Mouse (Mus musculus): ENCODE measurements at regions not wholly inside any gene's neighbourhood (a gene's known extent, or its start where the extent isn't known, plus 50 kb on each side); places are given as distances from the start of the nearest gene placed in this dataset.
A peak's percentile ranks its signal among the peaks of the same experiment; 100 is the strongest.
"Not testable (repeated sequence)": the region's sequence is repeated elsewhere in the genome, so short reads cannot be mapped to it uniquely, and the experiment has no call there.

DNA sequence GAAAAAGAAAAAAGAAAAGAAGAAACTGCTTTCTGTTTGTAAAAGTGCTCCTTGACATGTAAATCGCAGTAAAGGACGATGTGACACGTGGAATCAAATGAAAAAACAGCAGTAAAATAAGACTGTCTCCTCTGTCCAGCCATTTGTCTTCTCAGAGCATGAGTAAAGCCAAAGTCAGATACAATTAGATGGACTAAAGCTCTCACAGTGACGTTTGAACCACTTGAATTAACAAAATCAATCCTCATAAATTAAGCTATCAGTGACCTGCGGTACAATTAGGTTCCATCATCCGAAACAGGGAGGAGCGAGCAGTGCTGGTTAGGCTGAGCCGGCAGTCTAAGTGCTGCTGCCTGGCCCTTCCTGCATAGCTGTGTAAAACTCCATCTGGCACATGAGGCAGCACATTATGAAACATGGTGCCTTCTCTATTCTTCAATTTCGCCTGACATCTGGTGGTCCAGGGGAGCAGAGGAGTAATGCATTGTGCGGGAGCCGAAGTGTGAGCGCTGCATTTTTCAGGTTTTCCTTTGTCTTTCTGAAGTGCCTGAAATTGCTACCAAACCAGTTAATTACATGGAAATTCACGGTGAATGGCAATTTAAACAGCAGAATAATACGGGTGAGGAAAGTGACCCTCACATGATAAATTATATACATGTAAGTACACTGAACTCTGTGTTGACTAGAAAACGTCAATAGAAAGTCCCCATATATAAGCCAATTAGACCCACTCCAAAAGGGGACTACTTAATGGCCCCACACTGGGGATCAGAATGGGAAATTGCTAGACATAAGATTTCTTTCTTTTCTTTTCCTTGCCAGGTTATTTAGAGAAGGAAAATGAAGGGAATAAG lies 118.1 kb downstream of the Mmrn1 start:
- no peak for DNase-seq (ENCODE audit: extremely low read depth, low read depth, low spot score)

DNA sequence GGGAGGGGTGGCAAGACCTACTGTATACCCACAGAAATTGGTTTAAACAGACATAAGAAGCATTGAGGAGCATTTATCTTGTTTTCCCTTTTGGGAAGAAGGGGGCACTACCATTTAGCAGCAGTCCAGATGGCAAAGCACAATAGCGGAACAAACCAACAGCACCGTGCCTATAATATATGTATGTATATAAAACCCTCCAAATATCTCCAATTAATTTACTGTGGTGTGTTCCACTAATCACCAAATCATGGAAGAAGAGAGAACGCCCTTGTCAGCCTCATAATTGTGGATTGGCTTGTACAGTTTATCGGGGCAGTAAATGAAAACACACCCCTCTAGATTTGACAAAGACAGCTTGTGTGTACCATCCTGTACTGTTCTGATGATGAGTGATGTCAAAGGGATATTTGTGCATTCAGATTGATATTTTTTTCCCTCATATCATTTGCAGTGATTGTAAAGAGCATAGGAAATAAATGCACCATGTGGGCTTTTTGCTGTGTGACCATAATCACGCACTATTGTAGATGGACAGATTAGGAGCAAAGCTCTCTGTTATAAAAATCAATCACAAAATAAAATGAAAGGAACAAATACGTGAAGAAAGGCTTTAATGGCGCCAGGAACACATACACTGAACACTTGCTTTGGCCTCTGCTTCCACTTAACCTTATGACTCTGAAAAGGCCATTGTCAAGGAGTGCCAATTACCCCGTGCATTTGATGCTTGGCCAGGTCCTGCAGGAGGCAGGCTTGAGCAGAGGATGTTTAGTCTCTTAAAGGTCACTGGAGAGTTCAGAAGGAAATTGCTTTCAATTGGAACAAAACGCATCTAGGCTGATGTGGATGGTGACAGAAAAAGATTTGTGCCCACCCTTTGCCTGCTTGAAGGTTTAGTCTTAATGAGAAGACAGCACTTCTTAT lies 119.0 kb downstream of the Mmrn1 start:
- DNase-seq (ENCODE audit: extremely low read depth, low read depth, low spot score) = no peak

DNA sequence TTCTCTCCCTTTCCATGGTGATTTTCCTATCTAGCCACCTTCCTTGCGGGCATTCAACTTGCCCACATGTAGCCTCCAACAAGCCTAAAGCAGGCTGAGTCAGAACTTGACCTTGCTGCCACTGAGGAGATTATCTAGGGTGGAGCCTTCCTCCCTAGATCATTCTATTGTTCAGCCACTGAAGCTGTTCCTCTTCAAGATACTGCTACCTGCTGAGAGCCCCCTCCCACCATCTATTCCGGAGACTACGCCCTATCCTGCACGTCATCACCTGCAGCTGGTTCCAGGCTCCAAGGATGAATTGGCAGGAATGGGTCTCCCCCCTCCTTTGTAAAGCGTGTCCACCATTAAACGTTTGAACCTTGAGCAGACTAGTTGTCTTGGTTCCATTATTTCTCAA lies 122.9 kb downstream of the Mmrn1 start:
- DNase-seq (ENCODE audit: extremely low read depth, low read depth, low spot score) = not testable (repeated sequence)

DNA sequence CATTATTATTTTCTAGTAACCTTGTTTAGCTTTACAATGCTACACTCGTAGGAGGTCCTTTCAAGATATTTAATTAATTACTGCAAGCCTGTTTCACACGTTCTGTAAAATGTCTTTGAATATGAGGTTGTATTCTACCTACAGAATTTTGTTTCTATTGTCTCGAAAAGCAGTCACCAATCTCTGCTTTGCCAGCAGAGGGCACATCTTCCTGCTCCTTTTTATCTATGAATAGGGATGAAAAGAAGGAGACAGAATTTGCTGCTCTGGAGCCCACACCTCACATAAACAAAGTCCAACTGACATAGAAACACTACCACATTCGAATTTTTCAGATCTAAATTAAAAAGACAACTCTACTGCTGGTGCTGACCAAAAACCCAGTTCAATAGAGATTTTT lies 117.0 kb upstream of the Ccser1 start:
- DNase-seq (ENCODE audit: extremely low read depth, low read depth, low spot score) = no peak

DNA sequence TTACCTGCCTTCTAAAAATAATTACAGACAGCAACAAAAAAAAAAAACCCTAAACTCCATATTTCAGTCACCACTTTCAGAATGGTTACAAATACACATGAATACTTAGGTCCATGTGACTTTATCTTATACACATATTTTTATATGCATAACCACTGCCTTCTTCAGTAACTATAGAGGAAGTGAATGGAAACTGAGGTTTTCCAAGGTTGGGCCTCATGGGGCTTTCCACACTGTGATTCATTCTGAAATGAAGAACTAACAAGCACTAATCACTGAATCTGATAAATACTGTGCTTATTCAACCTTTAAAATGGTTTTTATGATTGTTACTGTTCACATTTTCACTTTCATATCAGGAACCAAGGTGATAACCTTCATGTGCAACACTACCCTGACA lies 114.4 kb upstream of the Ccser1 start:
- DNase-seq (ENCODE audit: extremely low read depth, low read depth, low spot score) = no peak

DNA sequence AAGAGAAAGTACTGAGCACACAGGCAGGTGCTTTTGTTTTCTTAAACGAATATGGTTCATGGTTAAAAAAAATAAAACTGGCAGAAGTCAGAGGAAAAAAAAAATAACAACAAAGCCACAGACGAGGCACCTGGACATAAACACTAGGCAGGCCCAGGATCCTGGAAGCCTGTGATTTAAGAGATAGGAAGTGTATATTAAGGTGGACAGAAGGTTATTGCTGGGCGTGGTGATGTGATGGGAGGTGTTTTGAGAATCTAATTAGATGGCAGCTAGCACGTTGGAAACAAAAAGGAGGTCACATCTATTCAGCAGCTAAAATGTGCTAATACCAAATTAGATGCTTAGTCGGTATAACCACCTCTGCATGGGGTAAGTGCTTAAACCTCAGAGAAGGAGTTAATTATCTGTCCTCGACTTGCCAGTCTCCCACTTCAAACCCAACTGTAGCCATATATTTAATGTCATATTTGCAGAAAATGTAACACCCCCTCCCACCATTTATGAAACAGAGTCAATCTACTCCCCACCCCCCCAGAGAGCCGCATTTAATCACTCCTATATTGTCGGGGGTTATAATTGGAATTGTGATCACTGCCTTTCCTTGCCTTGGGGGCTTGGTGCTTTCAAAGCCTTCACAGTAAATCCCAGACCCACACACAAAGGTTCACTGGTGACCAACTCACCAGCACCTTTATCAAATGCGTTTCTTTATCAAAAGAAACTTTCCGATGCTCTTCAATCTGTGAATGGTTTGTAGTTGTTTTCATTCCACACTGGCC lies 113.4 kb upstream of the Ccser1 start:
- DNase-seq (ENCODE audit: extremely low read depth, low read depth, low spot score) = no peak

DNA sequence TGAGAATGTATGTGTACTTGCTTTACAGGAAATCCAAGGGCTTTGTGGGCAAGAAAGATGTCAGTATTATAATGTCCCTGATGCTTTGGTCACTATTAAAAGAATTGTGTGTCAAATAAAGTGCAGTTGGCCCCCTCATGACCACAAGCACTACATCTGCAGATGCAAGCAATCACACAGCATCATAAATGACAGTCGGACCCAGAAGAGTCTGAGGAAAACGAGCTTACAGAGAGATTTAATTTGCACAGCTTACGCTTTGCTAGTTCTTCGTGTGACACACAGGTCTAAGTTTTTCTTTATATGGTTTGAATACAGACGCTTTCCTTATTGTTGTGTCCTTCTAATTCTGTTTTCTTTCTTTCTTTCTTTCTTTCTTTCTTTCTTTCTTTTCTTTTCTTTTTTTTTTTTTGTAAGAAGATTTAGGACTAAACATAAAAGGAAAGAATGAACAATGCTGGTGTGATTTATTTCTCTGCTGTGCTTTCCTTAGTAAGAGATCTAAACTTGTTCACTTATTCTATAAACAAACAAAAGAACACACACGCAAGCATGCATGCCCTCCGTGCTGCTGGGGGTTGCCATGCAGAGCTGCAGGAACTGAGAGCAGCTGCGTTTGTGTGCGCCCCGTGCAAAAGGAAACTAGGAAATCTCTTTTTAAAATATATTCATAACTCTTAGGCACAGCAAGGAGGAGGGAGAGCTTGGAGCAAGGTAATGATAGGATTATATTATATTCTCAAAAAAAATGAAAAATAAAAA lies 112.6 kb upstream of the Ccser1 start:
- DNase-seq (ENCODE audit: extremely low read depth, low read depth, low spot score) = no peak

DNA sequence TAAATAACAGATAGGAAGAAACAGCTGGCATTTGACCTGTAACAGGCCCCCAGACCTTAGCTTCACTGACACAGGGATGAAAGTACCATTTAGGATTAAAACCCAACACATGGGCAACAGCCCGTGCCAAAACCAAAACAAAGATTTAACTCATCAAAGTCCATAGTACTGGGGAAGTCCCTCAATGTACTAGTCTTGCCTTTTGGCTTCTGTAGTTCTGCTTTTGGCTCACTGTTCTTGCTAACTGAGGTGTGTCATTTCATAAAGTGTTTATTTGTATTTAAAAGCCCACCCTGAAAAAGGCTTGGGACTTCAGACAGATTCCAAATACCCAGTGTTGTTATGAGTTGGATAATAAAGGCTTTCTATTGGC lies 112.0 kb upstream of the Ccser1 start:
- DNase-seq (ENCODE audit: extremely low read depth, low read depth, low spot score) = no peak

DNA sequence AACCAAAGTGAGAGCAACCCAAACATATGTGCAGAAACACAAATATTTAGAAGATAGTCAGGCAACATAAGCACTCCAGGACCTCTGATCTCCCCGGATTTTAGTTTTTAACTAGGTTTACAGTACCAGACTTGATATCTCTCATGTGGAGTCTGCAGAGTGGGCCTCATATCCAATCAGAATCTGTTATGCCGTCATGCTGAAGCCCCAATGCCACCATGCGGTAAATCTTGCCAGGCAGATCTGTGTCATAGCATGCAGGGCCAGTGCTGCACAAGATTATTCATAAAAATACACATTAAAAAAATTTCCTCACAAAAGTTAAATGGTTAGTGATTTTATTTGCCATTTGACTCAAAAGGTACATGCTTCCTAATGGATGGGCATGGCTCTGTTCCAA lies 106.9 kb upstream of the Ccser1 start:
- no peak for DNase-seq (ENCODE audit: extremely low read depth, low read depth, low spot score)

DNA sequence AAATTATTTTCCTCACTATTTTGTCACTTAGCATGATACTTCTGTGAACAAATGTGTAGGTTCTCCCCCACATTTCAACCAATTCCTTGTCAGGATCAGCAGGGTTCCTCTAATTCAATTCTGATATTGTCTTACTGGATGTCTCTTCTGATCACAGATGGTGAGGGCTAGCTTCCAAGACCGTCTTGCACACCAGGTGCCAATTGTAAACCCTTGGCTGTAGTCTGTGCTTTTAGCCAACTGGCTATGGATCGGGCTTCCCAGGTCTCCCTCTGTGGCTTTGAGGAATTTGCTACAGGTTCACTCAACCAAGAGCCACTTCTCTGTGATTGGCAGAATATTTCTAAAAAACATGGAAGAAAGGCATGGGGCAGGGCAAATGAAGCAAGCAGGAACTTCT lies 106.3 kb upstream of the Ccser1 start:
- DNase-seq (ENCODE audit: extremely low read depth, low read depth, low spot score) = no peak

DNA sequence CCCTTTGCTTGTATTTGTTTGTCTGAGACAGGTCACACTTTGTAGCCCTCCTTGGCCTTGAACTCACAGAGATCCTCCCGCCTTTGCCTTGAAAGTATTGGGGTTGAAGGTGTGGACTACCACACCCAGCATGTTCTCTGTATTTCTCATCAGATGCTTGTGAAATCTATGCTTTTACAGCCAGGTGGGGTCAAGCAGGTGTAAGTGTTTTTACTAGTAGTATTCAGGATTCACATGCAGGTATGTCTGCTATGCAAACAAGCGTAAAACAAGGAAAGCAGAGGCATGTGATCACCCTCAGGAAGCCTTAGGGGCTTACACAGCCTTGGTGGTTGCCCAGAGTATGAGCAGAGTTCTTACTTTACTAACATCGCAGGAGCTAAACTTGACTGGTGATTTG lies 105.4 kb upstream of the Ccser1 start:
- no peak for DNase-seq (ENCODE audit: extremely low read depth, low read depth, low spot score)

DNA sequence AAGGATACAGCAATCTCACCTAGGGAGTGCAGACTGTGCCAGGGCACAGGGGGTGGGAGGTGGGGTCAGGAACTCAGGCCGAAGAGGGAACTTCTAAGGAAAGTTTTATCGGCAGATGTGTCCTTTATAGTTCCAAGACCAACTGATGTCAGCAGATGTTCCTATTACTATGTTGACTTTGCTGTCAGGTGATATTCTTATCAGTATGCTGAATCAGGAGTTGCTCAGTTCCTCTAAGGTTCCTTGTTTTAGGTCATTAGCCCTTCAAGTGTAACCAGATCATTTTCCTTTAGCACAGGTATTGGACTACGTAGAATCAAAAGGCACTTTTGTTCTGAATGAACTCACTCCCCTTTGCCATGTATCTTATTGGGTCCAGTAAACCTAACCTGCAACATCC lies 101.6 kb upstream of the Ccser1 start:
- no peak for DNase-seq (ENCODE audit: extremely low read depth, low read depth, low spot score)

DNA sequence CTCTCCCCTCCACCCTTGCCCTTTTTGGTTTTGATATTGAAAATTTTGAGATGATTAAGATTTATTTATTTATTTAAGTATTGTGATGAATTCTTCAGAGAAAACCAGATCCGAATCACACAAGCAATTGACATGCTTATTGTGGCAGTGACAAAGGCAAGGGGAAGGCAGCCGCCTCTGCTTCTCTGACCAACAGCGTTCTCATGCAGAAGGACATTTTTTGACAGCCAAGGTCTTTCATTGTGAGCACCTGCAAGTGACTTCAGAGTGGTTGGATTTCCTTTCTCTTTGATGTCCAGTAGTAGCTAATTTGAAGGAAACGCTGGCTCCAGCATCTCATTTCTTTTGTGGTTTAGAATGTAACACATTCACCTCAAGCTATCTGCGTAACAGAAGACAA lies 99.5 kb upstream of the Ccser1 start:
- no peak for DNase-seq (ENCODE audit: extremely low read depth, low read depth, low spot score)

DNA sequence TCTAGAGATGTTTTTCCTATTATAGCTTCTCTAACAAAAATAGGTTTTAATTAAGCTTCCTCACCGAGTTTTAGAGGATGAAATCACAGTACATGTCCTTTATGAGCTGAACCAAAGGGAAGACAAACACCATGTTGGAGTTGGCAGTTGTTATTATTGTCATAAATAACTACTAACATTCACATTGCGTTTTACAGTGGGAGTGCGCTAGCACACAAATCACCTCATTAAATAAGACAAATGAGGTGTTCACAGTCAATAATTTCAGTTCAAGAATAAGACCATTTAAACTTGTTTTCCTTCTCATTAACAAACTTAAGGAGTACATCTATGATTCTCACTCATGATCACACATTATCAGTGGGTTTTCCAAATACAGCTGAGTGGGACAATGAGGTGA lies 96.8 kb upstream of the Ccser1 start:
- DNase-seq (ENCODE audit: extremely low read depth, low read depth, low spot score) = no peak

DNA sequence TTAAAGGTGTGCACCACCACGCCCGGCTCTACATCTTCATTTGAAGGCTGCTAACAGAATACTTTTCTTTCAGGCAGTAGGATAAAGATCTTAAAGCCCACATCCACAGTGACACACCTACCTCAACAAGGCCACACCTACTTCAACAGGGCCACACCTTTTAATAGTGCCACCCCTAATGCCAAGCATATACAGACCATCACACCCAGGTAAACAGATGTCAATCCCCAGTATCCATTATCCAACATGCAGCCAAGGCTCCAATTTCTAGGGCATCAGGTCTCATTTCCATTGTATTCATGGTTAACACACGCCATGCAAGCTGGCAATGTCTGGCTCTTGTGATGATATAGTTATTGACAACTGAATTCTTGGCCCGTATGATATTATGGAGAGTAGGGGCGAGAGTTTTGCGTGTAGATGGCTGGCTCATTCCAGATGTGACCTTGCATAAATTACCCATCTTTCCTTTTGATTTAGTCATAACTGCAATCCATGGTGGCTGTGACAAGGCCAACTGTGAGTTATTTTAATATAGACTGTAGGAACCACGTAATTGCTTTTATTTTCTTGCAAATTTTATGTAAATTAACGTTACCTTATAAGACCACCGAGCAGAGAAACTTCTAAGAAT lies 80.7 kb upstream of the Ccser1 start:
- no peak for DNase-seq (ENCODE audit: extremely low read depth, low read depth, low spot score)

DNA sequence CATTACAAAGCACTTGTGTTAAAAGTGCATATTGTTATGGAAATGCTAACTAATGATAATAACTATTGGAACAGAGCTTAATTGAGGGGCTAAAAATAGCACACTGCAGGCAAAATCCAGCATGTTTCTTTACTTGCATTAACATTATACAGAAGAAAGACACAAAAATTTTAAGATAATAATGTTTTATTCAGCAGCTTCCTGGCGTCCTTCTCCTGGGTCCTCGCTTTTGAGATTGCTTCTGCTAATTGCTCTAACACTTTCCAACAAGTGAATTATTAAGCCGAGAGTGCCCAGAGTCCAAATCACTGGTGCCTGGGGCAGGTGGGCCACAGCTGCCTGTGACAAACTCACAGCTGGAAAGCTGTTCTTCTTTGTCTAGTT lies 80.2 kb upstream of the Ccser1 start:
- DNase-seq (ENCODE audit: extremely low read depth, low read depth, low spot score) = no peak

DNA sequence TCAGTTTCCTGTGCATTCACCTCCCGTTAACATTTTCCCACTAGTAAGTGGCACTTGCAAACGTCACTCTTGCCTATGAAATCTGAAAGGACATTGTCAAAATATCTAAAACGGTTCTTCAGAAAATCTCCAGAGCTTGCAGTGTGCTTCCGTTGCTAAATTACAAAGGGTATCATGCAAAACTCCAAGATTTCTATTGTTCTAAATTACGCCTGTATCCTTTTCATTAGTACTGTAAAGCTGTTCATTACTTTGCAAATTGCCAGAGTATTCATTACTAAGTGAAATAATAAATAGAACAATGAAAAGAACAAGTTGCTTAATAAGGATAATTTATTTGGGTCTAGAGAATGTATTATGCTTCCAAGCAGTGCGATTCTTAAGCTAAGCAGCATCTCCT lies 78.2 kb upstream of the Ccser1 start:
- DNase-seq (ENCODE audit: extremely low read depth, low read depth, low spot score) = no peak

DNA sequence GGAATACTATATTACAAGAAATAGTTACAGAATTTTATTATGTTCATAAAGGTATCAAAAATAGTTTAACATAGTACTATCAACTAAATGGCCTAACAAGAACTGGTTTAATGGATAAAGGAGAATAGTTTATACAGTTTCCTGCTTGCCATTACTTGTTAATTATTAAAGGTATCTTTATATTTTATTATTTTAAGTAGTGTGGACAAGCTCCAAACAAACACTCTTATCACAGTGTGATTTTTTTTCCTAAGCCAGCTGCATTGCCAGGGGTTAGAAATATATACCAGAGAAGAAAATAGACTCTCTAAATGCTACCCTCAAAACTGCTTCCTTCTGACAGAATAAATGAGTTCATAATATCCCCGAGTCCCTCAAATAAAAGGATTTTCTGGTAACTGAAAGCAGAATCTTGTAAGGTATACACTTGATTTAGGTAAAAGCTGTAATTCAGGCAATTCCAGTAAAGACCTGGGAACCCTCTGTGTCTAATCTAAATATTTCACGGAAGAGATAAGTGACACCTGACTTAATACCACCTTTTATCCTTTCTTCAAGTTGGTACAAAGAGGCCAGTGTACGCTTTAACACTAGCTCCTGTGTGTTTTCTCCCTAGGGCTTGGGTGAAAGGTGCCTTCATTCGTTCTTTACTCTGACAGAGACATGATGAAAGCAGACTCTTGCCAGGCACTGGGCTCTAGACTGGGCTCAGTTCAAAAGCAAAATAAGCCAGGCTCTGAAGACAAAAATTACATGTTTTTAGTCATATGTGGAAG lies 76.5 kb upstream of the Ccser1 start:
- peak; percentile 14 for DNase-seq (ENCODE audit: extremely low read depth, low read depth, low spot score)

DNA sequence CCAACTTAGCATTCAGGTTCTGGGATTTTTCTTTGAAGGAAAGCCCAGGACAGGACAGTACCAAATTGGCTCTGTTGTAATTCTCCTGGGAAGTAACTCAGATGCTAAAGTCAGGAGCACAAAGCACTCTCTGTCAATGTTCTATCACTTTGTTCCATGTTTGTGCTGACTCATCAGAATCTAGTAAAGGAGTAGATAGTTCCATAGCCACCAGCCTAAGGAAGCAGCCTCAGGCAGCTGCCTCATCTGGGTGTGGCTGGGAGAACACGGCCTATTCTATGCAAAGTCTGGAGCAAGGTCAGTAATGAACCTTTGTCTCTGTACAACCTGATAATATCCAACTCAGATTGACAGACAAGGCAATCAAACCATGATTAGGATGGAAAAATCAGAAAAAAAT lies 64.9 kb upstream of the Ccser1 start:
- DNase-seq (ENCODE audit: extremely low read depth, low read depth, low spot score) = no peak

DNA sequence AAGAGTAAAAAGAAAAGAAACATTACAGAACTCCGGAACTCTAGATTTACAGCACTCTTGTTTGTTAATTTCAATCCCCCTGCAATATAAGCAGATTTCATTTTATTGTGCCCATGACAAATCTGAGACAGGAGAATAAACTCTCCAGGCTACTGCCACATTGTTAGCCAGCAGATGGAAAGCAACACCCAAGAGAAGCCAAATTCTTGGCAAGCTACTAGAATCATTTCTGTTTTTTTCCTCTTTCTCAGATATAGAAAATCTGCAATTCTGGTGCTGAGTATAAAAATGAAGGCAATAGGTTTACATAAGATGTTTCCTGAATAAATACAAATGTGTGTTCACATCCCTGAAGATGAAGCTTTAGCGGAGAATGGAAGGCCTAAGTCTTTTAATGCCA lies 60.5 kb upstream of the Ccser1 start:
- DNase-seq (ENCODE audit: extremely low read depth, low read depth, low spot score) = no peak

Data from fat pad, adult 2 months (tissue).